Mouse (Mus musculus) neutrophil, adult 59 days (primary cell): Measurements from ENCODE around the gene Gm11564. TPM values are rescaled to one million over a fixed set of nuclear protein-coding genes. Genes with fewer than 3 reads are reported as not detected.

ENCODE experiments used
- total RNA-seq, 2 experiments: library from RNA; stranded (reverse); gene quantifications; 1 replicate in 1 of 2; 2 replicates in 1 of 2; pipeline ENCODE4 v1.2.4; 2023

Gm11564 gene
- not detected for total RNA-seq

DNA sequence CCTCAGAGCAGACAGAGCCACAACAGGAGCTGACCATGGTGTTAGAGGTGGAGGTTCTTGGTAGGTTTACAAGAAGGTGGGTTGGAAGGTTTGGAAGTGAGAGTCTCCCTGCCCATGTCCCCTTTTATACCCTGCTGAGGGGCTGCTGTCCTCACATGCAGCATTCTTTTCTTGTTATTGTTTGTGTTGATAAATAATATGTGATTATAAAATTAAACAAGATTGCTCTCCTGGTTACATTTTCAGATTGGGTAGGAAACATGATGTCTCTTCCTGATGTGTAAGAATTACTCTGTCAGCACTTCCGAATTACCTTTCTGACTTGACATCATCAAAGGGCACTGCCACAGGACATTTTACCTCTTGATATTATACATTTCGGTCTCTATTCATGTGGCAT is at the start of gene Gm11564:
Gm11564 (minus strand) TSS at position 101 of the 400 bp plus-strand sequence.

DNA sequence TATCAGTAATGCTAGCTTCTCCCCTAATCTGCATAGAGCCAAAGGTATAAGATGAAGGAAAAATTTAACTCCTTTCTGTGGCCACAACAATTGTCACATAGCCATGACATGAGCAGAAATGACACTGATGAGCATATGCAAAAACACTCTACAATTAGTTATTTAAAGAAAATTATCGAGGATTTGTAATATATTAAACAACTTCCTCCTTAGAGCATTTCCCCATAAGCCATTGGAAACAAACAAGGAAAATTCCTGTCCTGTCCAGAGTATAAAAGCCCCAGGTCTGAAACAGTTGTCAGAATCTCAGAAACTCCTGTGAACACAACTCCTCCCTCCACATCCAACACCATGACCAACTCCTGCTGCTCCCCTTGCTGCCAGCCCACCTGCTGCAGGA is 48.7 kb upstream of the Gm11564 start, which contains the start of gene Gm11559:
Gm11559 (plus strand) TSS at position 301 of the 400 bp plus-strand sequence.

DNA sequence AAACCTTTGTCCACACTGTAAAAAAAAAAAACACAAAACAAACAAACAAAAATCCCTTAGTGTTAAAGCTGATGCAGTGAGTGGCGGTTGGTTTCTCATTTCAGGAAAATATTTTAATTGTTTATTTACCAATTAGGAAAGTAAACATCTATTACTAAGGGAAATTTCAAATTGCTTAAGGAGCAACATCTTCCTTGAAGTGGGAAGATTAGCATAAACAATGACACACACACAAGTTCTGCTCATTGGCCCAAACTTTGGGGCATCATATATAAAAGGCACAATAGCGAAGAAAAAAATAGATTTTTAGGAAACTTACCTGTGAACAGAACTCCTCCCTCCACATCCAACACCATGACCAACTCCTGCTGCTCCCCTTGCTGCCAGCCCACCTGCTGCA is 42.2 kb upstream of the Gm11564 start, which contains the start of gene Gm11568:
Gm11568 (plus strand) TSS at position 301 of the 400 bp plus-strand sequence.

DNA sequence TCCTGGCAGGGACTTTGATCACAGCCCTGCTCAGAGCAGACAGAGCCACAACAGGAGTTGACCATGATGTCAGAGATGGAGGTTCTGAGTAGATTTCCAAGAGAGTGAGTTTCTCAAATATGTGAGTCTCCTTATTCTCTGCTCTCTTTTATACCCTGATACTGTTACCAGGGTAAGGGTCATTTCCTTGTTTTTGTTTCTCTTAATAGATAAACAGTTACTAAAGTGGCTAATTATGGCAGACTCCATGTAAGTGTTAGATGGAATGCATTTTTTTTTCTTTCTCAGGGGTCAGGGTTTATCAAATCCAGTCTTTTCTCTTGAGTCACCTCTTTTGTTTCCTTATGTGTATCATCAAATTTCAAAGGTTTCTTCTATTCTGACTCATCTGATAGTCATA is 36.0 kb upstream of the Gm11564 start, which contains the start of gene Krtap4-16:
Krtap4-16 (minus strand) TSS at position 101 of the 400 bp plus-strand sequence.

DNA sequence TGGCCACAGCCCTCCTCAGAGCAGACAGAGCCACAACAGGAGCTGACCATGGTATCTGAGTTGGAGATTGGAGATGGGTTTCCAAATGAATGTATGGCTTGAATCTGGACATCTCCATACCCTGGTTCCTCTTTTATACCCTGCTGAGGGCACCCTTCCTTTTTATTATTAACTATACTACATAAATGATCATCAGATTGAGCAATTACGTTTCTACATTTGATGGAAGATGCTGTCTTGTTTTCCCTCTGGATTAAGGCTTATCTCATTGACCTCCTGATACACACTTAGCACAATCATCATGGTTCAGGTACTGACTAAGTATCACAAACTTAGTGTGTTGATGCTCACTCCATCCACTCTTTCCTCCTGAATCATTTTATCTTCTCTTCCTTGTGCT is 22.5 kb upstream of the Gm11564 start, which contains the start of gene 2300003K06Rik:
2300003K06Rik (minus strand) TSS at position 101 of the 400 bp plus-strand sequence.

DNA sequence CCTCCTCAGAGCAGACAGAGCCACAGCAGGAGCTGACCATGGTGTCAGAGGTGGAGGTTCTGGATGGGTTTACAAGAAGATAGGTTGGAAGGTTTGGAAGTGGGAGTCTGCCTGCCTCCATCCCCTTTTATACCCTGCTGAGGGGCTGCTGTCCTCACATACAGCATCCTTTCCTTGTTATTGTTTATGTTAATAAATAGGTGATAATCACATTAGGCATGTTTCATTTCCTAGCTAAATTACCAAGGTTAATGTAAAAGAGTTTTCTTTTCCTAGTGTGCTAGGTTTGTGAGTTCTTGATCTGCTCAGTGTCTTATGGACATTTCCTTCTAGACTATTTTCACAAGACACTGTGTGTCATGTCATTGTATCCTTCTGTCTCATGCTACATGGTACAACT is 5.7 kb downstream of the Gm11564 start, which contains the start of gene Krtap4-13:
Krtap4-13 (minus strand) TSS at position 101 of the 400 bp plus-strand sequence.

DNA sequence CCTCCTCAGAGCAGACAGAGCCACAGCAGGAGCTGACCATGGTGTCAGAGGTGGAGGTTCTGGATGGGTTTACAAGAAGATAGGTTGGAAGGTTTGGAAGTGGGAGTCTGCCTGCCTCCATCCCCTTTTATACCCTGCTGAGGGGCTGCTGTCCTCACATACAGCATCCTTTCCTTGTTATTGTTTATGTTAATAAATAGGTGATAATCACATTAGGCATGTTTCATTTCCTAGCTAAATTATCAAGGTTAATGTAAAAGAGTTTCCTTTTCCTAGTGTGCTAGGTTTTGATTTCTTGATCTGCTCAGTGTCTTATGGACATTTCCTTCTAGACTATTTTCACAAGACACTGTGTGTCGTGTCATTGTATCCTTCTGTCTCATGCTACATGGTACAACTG is 11.1 kb downstream of the Gm11564 start, which contains the start of gene Gm11554:
Gm11554 (minus strand) TSS at position 101 of the 400 bp plus-strand sequence.

DNA sequence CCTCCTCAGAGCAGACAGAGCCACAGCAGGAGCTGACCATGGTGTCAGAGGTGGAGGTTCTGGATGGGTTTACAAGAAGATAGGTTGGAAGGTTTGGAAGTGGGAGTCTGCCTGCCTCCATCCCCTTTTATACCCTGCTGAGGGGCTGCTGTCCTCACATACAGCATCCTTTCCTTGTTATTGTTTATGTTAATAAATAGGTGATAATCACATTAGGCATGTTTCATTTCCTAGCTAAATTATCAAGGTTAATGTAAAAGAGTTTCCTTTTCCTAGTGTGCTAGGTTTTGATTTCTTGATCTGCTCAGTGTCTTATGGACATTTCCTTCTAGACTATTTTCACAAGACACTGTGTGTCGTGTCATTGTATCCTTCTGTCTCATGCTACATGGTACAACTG is 16.6 kb downstream of the Gm11564 start, which contains the start of gene Gm11569:
Gm11569 (minus strand) TSS at position 101 of the 400 bp plus-strand sequence.

DNA sequence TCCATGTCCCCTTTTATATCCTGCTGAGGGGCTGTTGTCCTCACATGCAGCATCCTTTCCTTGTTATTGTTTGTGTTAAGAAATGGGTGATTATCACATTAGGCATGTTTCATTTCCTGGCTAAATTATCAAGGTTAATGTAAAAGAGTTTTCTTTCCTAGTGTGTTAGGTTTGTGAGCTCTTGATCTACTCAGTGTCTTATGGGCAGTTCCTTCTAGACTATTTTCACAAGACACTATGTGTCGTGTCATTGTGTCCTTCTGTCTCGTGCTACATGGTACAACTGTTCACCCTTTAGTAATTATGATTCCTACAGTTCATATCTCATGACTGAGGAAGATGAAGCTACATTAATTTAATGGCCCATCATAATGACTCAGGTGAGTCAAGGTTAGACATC is 22.1 kb downstream of the Gm11564 start, which contains the start of gene Gm11596:
Gm11596 (minus strand) TSS at position 101 of the 400 bp plus-strand sequence.

DNA sequence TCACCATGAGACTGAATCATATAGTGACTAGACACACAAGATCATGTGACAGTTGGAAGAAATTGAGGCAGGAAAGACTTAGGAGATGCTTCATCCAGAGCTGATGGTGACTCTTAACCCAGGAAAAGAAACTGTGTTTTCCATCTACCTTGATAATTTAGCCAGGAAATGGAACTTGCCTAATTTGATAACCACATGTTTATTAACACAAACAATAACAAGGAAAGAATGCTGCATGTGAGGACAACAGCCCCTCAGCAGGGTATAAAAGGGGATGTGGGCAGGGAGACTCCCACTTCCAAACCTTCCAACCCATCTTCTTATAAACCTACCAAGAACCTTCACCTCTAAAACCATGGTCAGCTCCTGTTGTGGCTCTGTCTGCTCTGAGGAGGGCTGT is 30.6 kb downstream of the Gm11564 start, which contains the start of gene Krtap4-9:
Krtap4-9 (plus strand) TSS at position 301 of the 400 bp plus-strand sequence.

DNA sequence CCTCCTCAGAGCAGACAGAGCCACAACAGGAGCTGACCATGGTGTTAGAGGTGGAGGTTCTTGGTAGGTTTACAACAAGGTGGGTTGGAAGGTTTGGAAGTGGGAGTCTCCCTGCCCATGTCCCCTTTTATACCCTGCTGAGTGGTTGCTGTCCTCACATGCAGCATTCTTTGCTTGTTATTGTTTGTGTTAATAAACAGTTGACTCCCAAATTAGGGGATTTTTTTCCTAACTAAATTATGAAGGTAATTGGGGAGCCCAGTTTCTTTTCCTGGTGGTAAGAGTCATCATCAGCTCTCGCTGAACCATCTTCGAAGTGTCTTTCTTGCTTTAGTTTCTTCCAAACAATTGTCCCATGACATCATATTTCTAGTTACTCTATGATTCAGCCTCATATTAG is 34.9 kb downstream of the Gm11564 start, which contains the start of gene Krtap4-8:
Krtap4-8 (minus strand) TSS at position 101 of the 400 bp plus-strand sequence.

DNA sequence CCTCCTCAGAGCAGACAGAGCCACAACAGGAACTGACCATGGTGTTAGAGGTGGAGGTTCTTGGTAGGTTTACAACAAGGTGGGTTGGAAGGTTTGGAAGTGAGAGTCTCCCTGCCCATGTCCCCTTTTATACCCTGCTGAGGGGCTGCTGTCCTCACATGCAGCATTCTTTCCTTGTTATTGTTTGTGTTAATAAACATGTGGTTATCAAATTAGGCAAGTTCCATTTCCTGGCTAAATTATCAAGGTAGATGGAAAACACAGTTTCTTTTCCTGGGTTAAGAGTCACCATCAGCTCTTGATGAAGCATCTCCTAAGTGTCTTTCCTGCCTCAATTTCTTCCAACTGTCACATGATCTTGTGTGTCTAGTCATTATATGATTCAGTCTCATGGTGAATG is 42.7 kb downstream of the Gm11564 start, which contains the start of gene Gm11595:
Gm11595 (minus strand) TSS at position 101 of the 400 bp plus-strand sequence.

Other genes starting within 250 kb of the Gm11564 start
- gene Krtap3-1, start 249.0 kb downstream of the Gm11564 start, total RNA-seq = not detected
- not detected for gene Krtap1-5, start 234.7 kb downstream of the Gm11564 start, total RNA-seq
- gene Krtap1-4, start 232.0 kb downstream of the Gm11564 start, total RNA-seq = not detected
- gene Krtap1-3, start 224.3 kb downstream of the Gm11564 start, total RNA-seq = not detected
- not detected for gene Krtap9-3, start 217.6 kb downstream of the Gm11564 start, total RNA-seq
- not detected for gene Gm11938, start 212.4 kb downstream of the Gm11564 start, total RNA-seq
- not detected for gene Gm11937, start 205.5 kb downstream of the Gm11564 start, total RNA-seq
- not detected for gene Krtap2-4, start 200.8 kb downstream of the Gm11564 start, total RNA-seq
- not detected for gene Gm11562, start 195.2 kb downstream of the Gm11564 start, total RNA-seq
- not detected for gene Krtap4-1, start 187.4 kb downstream of the Gm11564 start, total RNA-seq
- not detected for gene Krtap4-2, start 180.6 kb downstream of the Gm11564 start, total RNA-seq
- not detected for gene Krtap4-7, start 171.6 kb downstream of the Gm11564 start, total RNA-seq
- gene Gm11555, start 165.4 kb downstream of the Gm11564 start, total RNA-seq = not detected
- gene Gm11563, start 156.7 kb downstream of the Gm11564 start, total RNA-seq = not detected
- gene Krtap4-6, start 149.7 kb downstream of the Gm11564 start, total RNA-seq = not detected
- not detected for gene Gm14190, start 124.9 kb downstream of the Gm11564 start, total RNA-seq
- gene Gm14180, start 81.4 kb downstream of the Gm11564 start, total RNA-seq = not detected
- gene Gm11595, start 42.8 kb downstream of the Gm11564 start, total RNA-seq = not detected
- gene Krtap4-8, start 35.0 kb downstream of the Gm11564 start, total RNA-seq = not detected
- not detected for gene Krtap4-9, start 30.5 kb downstream of the Gm11564 start, total RNA-seq
- not detected for gene Gm11596, start 22.2 kb downstream of the Gm11564 start, total RNA-seq
- gene Gm11569, start 16.7 kb downstream of the Gm11564 start, total RNA-seq = not detected
- not detected for gene Gm11554, start 11.2 kb downstream of the Gm11564 start, total RNA-seq
- not detected for gene Krtap4-13, start 5.8 kb downstream of the Gm11564 start, total RNA-seq
- not detected for gene 2300003K06Rik, start 22.4 kb upstream of the Gm11564 start, total RNA-seq
- not detected for gene Krtap4-16, start 35.9 kb upstream of the Gm11564 start, total RNA-seq
- not detected for gene Gm11568, start 42.3 kb upstream of the Gm11564 start, total RNA-seq
- not detected for gene Gm11559, start 48.8 kb upstream of the Gm11564 start, total RNA-seq
- not detected for gene Krtap9-1, start 57.7 kb upstream of the Gm11564 start, total RNA-seq
- not detected for gene Gm11567, start 63.5 kb upstream of the Gm11564 start, total RNA-seq
- gene Krtap31-1, start 92.3 kb upstream of the Gm11564 start, total RNA-seq = not detected
- gene Gm11565, start 99.1 kb upstream of the Gm11564 start, total RNA-seq = not detected
- not detected for gene Krtap31-2, start 120.6 kb upstream of the Gm11564 start, total RNA-seq
- not detected for gene Krtap9-5, start 132.8 kb upstream of the Gm11564 start, total RNA-seq
- not detected for gene Krtap29-1, start 163.4 kb upstream of the Gm11564 start, total RNA-seq
- gene Krtap16-1, start 170.9 kb upstream of the Gm11564 start, total RNA-seq = not detected
- not detected for gene Krtap17-1, start 178.3 kb upstream of the Gm11564 start, total RNA-seq
- gene Krt33a, start 200.5 kb upstream of the Gm11564 start, total RNA-seq = not detected
- not detected for gene Krt33b, start 214.2 kb upstream of the Gm11564 start, total RNA-seq
- gene Krt34, start 225.9 kb upstream of the Gm11564 start, total RNA-seq = not detected
- gene Krt31, start 234.9 kb upstream of the Gm11564 start, total RNA-seq = not detected